Mouse (Mus musculus) intestine, embryonic 14.5 days (tissue): ENCODE data around the gene Ccl22. TPM values are rescaled to one million over a fixed set of nuclear protein-coding genes. Genes with fewer than 3 reads are reported as not detected.

Experiments
- ATAC-seq: fragments of 200-750 bp; cut with Nextera tagmentation; replicated peaks from 2 replicates; pipeline ENCODE4 v1.8.0; 2017; ENCODE audit warnings: low read depth, moderate number of reproducible peaks, moderate TSS enrichment, moderate library complexity; ENCODE audit not compliant: low FRiP score, low TSS enrichment
- DNase-seq: peaks from one replicate; pipeline ENCODE4 v3.0.0-alpha.2; 2018; ENCODE audit warnings: low spot score
- H3K27ac ChIP-seq: fragments of 300-500 bp; sonication (generic); 2 replicates; pipeline ENCODE4 v1.5.1; 2014; ENCODE audit warnings: low read depth, mild to moderate bottlenecking, control low read depth
- H3K27me3 ChIP-seq: fragments of 300-500 bp; sonication (generic); replicated peaks from 2 replicates; pipeline ENCODE4 v1.6.1; 2014; ENCODE audit warnings: low read length, control low read depth; ENCODE audit not compliant: control insufficient read depth, insufficient read depth
- H3K36me3 ChIP-seq: fragments of 300-500 bp; sonication (generic); 2 replicates; pipeline ENCODE4 v1.6.1; 2014; ENCODE audit warnings: low read length, control low read depth; ENCODE audit not compliant: control insufficient read depth, insufficient read depth
- H3K4me1 ChIP-seq: fragments of 300-500 bp; sonication (generic); replicated peaks from 2 replicates; pipeline ENCODE4 v1.6.1; 2014; ENCODE audit warnings: low read length, control low read depth, mixed read lengths; ENCODE audit not compliant: control insufficient read depth, insufficient read depth
- H3K4me2 ChIP-seq: fragments of 300-500 bp; sonication (generic); 2 replicates; pipeline ENCODE4 v1.6.1; 2014; ENCODE audit warnings: low read length
- H3K4me3 ChIP-seq: fragments of 300-500 bp; sonication (generic); 2 replicates; pipeline ENCODE4 v1.5.1; 2014; ENCODE audit warnings: low read depth, low read length, control low read depth, mixed read lengths
- H3K9ac ChIP-seq: fragments of 300-500 bp; sonication (generic); 2 replicates; pipeline ENCODE4 v1.6.1; 2014; ENCODE audit warnings: mild to moderate bottlenecking, low read length
- H3K9me3 ChIP-seq: fragments of 300-500 bp; sonication (generic); 2 replicates; pipeline ENCODE4 v1.6.1; 2016; ENCODE audit warnings: low read length, control low read depth; ENCODE audit not compliant: control insufficient read depth
- WGBS: fragments of 180-500 bp; shearing (Covaris S2); extraction: QIAGEN DNeasy Blood & Tissue Kit; methylation state at CpG from one replicate; pipeline ENCODE4 v1.1.7; 2014; 5-methylcytosine and 5-hydroxymethylcytosine counted together
- polyA plus RNA-seq: library from polyadenylated mRNA; unstranded; fragments of >200 nt; fragmentation: Nextera tagmentation; extraction: Ambion mirVana; gene quantifications from 2 replicates; pipeline ENCODE4 v1.2.1, GENCODE M21; 2014

Ccl22 gene
- polyA plus RNA-seq = not detected in 2 replicates

DNA sequence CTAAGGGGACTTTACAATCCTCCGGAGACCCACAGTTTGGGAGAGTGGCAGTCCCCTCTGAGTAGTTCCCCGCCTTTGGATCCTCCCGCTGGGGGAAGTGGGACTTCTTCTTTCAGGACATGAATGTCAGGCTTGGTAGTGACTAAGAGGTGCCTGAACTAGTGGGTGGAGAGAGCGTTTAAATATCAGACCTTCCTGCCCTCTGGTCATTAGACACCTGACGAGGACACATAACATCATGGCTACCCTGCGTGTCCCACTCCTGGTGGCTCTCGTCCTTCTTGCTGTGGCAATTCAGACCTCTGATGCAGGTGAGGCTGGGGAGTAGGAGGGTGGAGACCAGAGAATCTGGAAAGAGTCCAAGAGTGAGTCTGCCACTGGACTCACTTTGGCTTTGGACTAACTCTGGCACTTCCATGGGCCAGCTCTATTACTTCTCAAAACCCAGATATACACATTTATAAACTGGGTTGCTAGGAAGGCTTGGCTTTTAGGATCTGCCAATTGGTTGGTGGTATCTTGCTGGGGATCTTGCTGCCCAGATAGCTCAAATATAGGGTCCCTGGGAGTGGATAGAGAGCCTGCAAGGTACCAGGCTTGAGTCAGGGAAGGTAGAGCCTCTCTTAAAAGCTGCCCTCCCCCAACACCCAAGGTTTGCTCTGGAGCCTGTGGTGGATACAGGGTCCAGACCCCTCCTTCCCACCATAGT lies at the start of gene Ccl22:
Gene Ccl22 (plus strand): TSS at position 115 of the 709 bp plus-strand sequence.
- H3K9ac ChIP-seq = no peak within 1 kb of the TSS
- DNase-seq (no peak), ATAC-seq (no peak)
- H3K9me3 ChIP-seq = peaks cover 2% of the 10 kb centered on the region; the same call in 1 of the 2 replicates
- H3K4me2 ChIP-seq = no peak within 1 kb of the TSS
- H3K36me3 ChIP-seq = no peaks in the 10 kb centered on the region
- no peak within 1 kb of the TSS for H3K27ac ChIP-seq
- WGBS = 88% methylated on average over 7 of the region's 7 CpGs
- no peaks in the 10 kb centered on the region for H3K4me1 ChIP-seq
- H3K4me3 ChIP-seq = no peak within 1 kb of the TSS
- H3K27me3 ChIP-seq = no peaks in the 10 kb centered on the region

DNA sequence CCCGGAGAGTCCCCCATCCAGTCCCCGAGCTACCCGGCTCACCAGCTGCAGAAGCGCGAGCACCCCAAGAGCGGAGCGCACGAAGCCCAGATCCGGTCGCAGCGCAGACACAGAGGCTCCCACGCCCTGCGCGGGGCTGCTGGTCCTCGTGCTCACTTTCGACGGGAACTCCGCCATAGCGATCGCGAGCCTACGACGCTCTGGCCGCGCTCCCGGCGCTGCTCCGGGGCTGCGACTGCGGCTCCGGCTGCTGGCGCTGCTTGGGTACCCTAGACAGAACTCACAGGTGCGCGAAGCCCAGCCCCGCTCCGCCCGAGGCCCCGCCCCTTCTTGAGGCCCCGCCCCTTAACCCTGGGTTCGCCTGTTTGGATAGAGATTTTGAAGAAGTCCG lies 49.4 kb upstream of the Ccl22 start, which contains the start of gene Pllp:
Gene Pllp (minus strand): TSS at position 285 of the 391 bp plus-strand sequence.
- ATAC-seq (peak; percentile 83), DNase-seq (peak; percentile 87)
- under 1% methylated on average over 41 of the region's 41 CpGs for WGBS
- Histone ChIP-seq H3K27ac (no peak within 1 kb of the TSS), H3K4me3 (peak within 1 kb of the TSS; percentile 47), H3K36me3 (no peaks in the 10 kb centered on the region), H3K27me3 (peaks cover 37% of the 10 kb centered on the region), H3K9me3 (no peaks in the 10 kb centered on the region), H3K4me1 (peaks cover 4% of the 10 kb centered on the region; the same call in 1 of the 2 replicates), H3K9ac (peak within 1 kb of the TSS; percentile 38), H3K4me2 (peak within 1 kb of the TSS; percentile 63)

DNA sequence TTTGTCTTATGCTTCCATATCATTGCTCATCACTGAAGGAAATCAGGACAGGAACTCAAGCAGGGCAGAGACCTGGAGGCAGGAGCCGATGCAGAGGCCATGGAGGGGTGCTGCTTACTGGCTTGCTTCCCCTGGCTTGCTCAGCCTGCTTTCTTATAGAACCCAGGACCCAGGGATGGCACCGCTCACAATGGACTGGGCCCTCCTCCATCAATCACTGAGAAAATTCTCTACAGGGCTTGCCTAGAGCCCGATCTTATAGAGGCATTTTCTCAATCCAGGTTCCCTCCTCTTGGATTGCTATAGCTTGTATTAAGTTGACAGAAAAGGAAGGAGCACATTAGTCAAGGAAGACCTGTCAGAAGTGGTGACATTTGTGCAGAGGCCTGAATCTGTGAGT lies 48.8 kb upstream of the Ccl22 start:
- Histone ChIP-seq H3K27ac (no peak overlapping the region), H3K36me3 (no peaks in the 10 kb centered on the region), H3K27me3 (peaks cover 37% of the 10 kb centered on the region), H3K4me1 (peaks cover 4% of the 10 kb centered on the region; the same call in 1 of the 2 replicates), H3K4me3 (no peak overlapping the region; the same call in 1 of the 2 replicates), H3K4me2 (peak overlapping the region; percentile 63; the same call in 1 of the 2 replicates), H3K9me3 (no peaks in the 10 kb centered on the region), H3K9ac (no peak overlapping the region)
- DNase-seq (no peak), ATAC-seq (no peak)
- WGBS = 43% methylated on average over 3 of the region's 3 CpGs

DNA sequence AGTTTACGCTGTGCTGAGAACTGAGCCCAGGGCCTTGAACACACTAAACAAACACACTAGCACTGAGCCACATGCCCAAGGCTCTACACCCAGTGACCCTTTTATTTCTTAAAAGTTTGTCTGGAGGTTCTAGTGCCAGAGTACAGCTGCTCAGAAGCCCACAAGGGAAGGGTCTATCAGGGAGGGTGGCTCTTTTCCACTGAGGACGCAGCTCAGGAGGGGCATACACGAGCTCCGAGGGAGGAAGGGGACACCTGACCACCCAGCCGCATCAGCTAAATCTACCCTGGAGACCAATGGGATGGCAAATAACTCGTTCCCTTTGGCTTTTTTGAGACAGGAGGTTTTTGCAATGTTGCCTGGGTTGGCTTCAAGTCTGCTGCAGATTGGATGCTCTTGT lies 47.4 kb upstream of the Ccl22 start:
- no peaks in the 10 kb centered on the region for H3K9me3 ChIP-seq
- peaks cover 4% of the 10 kb centered on the region; the same call in 1 of the 2 replicates for H3K4me1 ChIP-seq
- no peak overlapping the region for H3K4me2 ChIP-seq
- no peak overlapping the region for H3K27ac ChIP-seq
- 76% methylated on average over 6 of the region's 6 CpGs for WGBS
- no peak overlapping the region for H3K9ac ChIP-seq
- DNase-seq (no peak), ATAC-seq (no peak)
- H3K36me3 ChIP-seq = no peaks in the 10 kb centered on the region
- peaks cover 37% of the 10 kb centered on the region for H3K27me3 ChIP-seq
- H3K4me3 ChIP-seq = no peak overlapping the region

DNA sequence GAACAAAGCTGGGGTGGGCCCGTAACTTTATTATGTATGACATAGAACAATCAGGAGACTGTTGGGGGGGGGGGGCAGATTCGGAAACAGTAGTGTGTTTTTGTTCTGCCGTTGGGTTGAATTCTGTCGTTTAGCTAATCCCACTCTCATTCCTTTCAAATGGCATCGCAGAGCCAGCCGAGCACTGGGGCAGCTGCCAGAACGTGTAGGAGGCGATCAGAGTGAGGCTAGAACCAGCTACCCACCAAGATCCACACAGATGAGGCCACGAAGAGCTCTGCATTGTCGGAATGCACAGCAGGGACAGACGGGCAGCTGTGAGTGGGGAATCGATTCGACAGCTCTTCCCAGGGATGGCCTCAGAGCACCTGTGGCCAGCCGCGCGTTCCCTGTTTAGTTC lies 46.0 kb upstream of the Ccl22 start:
- H3K27ac ChIP-seq = no peak overlapping the region
- DNase-seq = no peak

DNA sequence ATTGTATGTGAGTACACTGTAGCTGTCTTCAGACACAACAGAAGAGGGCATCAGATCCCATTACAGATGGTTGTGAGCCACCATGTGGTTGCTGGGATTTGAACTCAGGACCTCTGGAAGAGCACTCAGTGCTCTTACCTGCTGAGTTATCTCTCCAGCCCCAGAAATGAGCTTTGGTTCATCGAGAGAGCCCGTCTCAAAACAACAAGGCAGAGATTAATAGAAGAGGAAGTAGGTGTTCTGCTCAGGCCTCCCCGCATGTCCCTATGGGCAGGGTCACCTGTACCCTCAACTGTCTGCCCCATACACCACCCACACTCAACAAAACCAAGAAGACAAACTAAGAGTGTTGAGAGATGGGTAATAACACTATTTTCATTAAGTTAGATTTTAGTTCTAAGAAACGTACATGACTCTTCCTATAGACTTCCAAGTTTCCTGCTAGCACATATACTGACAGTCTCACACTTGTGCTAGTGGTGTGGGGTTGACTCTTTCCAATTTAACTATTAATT lies 44.9 kb upstream of the Ccl22 start:
- H3K27ac ChIP-seq = no peak overlapping the region
- WGBS = 82% methylated on average over 4 of the region's 4 CpGs
- H3K4me1 ChIP-seq = peaks cover under 1% of the 10 kb centered on the region; the same call in 1 of the 2 replicates

More for the DNA sequence above, 46.0 kb upstream of the Ccl22 start:
- ATAC-seq = no peak
- Histone ChIP-seq H3K36me3 (no peaks in the 10 kb centered on the region), H3K4me1 (peaks cover 4% of the 10 kb centered on the region; the same call in 1 of the 2 replicates), H3K4me2 (no peak overlapping the region), H3K27me3 (peaks cover 29% of the 10 kb centered on the region), H3K4me3 (no peak overlapping the region), H3K9me3 (no peaks in the 10 kb centered on the region), H3K9ac (no peak overlapping the region)
- 69% methylated on average over 16 of the region's 16 CpGs for WGBS

DNA sequence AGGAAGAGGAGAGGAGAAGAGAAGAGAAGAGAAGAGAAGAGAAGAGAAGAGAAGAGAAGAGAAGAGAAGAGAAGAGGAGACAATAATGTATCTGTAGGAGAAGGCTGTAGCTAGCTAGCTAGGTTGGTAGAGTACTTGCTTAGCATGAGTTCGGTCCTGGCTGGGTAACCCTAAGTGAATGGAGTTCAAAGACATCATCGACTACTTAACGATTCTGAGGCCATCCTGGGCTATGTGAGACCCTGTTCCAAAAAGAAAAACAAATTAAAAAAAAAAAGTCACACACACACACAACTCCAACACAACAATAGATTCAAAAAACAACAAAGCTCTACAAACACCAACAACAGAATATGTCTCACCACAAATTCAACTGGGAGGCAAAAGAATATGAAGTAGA lies 43.2 kb upstream of the Ccl22 start:
- Histone ChIP-seq H3K27ac (no peak overlapping the region), H3K4me3 (no peak overlapping the region), H3K4me1 (no peaks in the 10 kb centered on the region), H3K9ac (no peak overlapping the region), H3K9me3 (no peaks in the 10 kb centered on the region), H3K27me3 (peaks cover 1% of the 10 kb centered on the region), H3K4me2 (no peak overlapping the region), H3K36me3 (no peaks in the 10 kb centered on the region)
- DNase-seq = no peak
- no peak for ATAC-seq
- 78% methylated on average over 3 of the region's 3 CpGs for WGBS

More for the DNA sequence above, 44.9 kb upstream of the Ccl22 start:
- H3K36me3 ChIP-seq = no peaks in the 10 kb centered on the region
- H3K4me2 ChIP-seq = no peak overlapping the region
- H3K9ac ChIP-seq = no peak overlapping the region
- no peak for ATAC-seq
- no peaks in the 10 kb centered on the region for H3K9me3 ChIP-seq
- H3K4me3 ChIP-seq = no peak overlapping the region
- H3K27me3 ChIP-seq = peaks cover 18% of the 10 kb centered on the region
- no peak for DNase-seq

DNA sequence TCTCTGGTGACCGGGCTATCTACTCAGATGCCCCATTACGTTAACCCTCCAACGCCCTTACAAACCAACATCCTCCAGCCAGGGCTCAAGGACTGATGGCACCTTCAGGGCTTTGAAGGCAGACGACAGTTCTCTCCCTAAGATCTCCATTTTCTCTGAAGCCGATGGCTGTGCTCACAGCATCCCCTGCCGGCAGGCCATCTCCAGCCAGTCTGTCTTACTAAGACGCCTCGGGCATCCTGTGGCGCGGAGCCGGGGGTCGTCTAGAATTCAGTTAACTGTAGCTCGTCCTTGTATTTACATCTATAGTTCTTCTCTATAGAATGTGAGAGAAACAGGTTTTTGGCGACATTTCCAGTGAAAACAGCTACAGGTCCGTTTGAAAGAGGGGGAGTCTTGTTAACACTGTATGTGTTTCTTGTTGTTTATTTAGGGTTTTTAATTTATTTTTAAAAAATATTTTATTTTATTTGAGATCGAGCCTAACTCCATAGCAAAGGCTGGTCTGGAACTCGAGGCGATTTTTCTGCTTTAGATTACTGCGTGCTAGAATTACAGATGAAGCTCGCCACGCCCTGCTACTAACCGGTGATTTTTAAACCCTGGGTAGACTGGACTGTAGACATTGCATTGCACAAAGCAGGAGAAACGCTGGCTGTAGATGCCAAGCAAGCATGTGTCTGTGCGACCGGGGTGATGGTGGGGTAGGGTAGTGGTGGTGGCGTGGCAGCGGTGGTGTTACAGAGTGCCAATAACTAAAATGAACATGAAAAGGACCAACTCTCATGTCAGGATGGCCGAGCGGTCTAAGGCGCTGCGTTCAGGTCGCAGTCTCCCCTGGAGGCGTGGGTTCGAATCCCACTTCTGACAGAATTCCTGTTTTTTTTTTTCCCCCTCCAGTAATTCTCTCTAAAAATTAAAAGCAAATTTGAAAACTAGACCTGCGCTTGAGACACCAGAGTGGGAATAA lies 42.3 kb upstream of the Ccl22 start:
- Histone ChIP-seq H3K27ac (no peak overlapping the region), H3K4me2 (peak overlapping the region; percentile 51), H3K27me3 (no peaks in the 10 kb centered on the region), H3K4me1 (no peaks in the 10 kb centered on the region), H3K4me3 (peak overlapping the region; percentile 52), H3K9me3 (no peaks in the 10 kb centered on the region), H3K9ac (peak overlapping the region; percentile 8; the same call in 1 of the 2 replicates), H3K36me3 (no peaks in the 10 kb centered on the region)
- DNase-seq = peak; percentile 88
- whole genome bisulfite sequencing = under 1% methylated on average over 35 of the region's 35 CpGs
- ATAC-seq = peak; percentile 89
